Mouse (Mus musculus): Measurements from ENCODE around the gene Atp2a3.

GRCm38 (mm10) chr11:72952697-72953096 is 8.3 kb upstream of the Atp2a3 start:
- TF ChIP-seq CTCF (IDR thresholded peaks at IDR 0.05; ENCODE audit: extremely low read depth, insufficient read depth, low read length) (no peak), POLR2A (IDR thresholded peaks at IDR 0.05; ENCODE audit: extremely low read depth, insufficient read depth, low read length) (no peak)
